Mouse (Mus musculus) gastrocnemius, postnatal 14 days (tissue): ENCODE data around the gene Kansl2. TPM values are rescaled to one million over a fixed set of nuclear protein-coding genes. Genes with fewer than 3 reads are reported as not detected.

Source experiments
- DNase-seq: peaks from one replicate; pipeline ENCODE4 v3.0.0; 2021; ENCODE audit warnings: mixed read lengths
- intact Hi-C: fragments of 180-260 bp; cut with DNase I; formaldehyde crosslinking; loops from one replicate; pipeline ENCODE4 v1.15.1; 2025; ENCODE audit warnings: low total_unique reads
- long read RNA-seq, 2 experiments: library from polyadenylated mRNA; stranded (forward); transcript quantifications; one replicate each; pipeline ENCODE4 v2.0.0; 2021
- total RNA-seq, 2 experiments: library from RNA; stranded (reverse); gene quantifications; 2 replicates each; pipeline ENCODE4 v1.2.3; 2021

Gene Kansl2
- 10 to 100 TPM; 52.5 to 56.9 TPM for total RNA-seq
- long read RNA-seq, experiment 1, transcript Kansl2-202 (10 exons, 2,324 nt), result minor isoform, 24 of 112 reads
- long read RNA-seq, experiment 1, transcript Kansl2-204 (10 exons, 3,596 nt), result major isoform, 57 of 112 reads
- long read RNA-seq, experiment 1, partial matches to known transcripts, result 6 of 112 reads
- long read RNA-seq, experiment 1, other reads (novel, unspliced or antisense), result 25 of 112 reads
- long read RNA-seq, experiment 2, transcript Kansl2-204 (10 exons, 3,596 nt), result major isoform, 74 of 158 reads
- long read RNA-seq, experiment 2, transcript Kansl2-202 (10 exons, 2,324 nt), result minor isoform, 36 of 158 reads
- long read RNA-seq, experiment 2, partial matches to known transcripts, result 14 of 158 reads
- long read RNA-seq, experiment 2, other reads (novel, unspliced or antisense), result 34 of 158 reads

GRCm38 (mm10) chr15:98533881-98534627 is at the start of gene Kansl2:
Gene Kansl2 (minus strand): TSS chr15:98534264.
- peak; percentile 96 for DNase-seq
- intact Hi-C loops, result no loop called here

DNA sequence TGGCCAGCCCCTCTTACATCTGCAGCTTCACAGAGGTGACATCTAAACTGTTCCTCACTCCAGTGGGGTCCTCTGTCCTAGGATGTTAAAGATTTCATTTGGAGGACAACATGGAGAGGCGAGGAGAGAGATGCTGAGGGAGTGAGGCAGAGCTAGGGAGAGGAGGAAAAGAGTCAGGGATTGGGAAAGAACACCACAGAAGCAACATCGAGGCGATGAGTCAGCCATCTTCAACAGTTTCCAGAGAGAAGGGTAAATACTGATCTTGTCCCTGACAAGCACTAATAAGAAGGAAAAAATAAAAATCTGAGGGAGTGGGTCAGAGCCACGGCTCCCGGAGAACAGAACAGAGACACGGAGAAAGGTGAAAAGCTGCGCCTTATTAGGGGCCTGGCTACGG is 48.9 kb upstream of the Kansl2 start:
- no peak for DNase-seq
- intact Hi-C loops, result no loop called here

DNA sequence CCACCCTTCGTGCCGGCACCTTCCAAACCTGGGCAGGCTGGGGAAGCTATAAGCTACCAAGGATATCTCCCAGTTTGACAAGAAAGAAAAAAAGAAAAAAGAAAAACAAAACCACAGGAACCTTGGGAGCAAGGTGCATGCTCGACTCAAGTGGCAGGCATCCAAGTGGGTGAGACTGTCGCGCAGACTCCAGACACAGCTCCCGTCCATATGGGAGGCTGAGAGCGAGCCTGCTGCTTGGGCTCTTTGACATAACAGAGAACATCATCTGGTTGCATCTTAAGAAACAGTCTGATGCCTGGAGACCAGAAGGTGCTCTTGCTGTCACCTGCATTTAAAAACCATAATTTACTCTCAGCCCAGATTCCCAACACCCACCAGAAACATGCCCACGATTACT is 48.3 kb upstream of the Kansl2 start:
- intact Hi-C loops, result no loop called here
- no peak for DNase-seq

GRCm38 (mm10) chr15:98579795-98580464 is 45.9 kb upstream of the Kansl2 start:
- peak; percentile 69 for DNase-seq
- intact Hi-C loops, result loop anchor here (2.0 kb wide), 1 partner anchor 37 kb away; no protein-coding TSS in a partner anchor

DNA sequence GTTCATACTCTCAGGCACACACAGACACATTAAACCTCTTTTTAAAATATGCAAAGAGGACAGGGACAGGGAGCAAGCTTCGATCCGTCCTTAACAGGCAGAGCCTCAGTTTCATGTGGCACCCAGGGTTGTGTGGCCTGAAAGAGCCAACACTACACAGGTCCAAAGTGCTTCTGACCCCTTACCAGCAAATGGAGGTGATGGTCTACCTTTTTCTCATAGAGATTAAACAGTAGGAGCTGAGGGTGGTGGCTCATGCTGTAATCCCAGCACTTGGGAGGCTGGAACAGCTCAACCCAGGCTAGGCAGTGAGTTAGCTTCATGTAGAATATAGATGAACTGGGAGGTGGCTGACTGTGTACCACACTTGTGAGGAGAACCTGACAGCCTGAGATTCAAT is 45.2 kb upstream of the Kansl2 start:
- intact Hi-C loops, result no loop called here

GRCm38 (mm10) chr15:98573293-98573692 is 39.2 kb upstream of the Kansl2 start:
- no peak for DNase-seq
- intact Hi-C loops, result no loop called here

More for the DNA sequence above, 45.2 kb upstream of the Kansl2 start:
- no peak for DNase-seq

- intact Hi-C loops, result no loop called here
- no peak for DNase-seq
These were observed 36.9 kb upstream of the Kansl2 start, which contains the start of the genes Ccnt1 and 4930415O20Rik for GRCm38 (mm10) chr15:98570873-98571538. Gene Ccnt1 (minus strand): TSS chr15:98570923. Gene 4930415O20Rik (plus strand): TSS chr15:98571004.

- intact Hi-C loops, result no loop called here
These were observed 35.8 kb upstream of the Kansl2 start for GRCm38 (mm10) chr15:98569795-98570365.

DNA sequence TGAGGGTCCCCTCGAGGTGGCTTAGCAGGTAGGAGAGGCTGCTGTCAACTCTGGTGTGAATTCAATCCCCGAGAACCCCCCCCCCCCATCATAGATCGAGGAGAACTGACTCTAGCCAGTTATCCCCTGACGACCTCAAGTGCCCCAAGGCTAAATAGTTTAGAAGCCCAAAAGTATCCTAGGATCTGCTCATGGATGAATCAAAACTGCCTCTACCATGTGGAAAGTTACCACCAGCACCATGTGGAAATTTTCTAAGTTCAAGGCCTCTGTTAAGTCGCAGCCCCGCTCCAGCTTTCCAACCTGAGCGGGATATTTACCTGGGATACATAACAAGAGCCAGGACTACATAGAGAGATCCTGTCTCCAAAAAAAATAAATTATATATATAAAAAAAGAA is 35.2 kb upstream of the Kansl2 start:
- intact Hi-C loops, result no loop called here

More at GRCm38 (mm10) chr15:98569795-98570365, 35.8 kb upstream of the Kansl2 start:
- no peak for DNase-seq

GRCm38 (mm10) chr15:98568256-98569033 is 34.4 kb upstream of the Kansl2 start:
- intact Hi-C loops, result no loop called here
- DNase-seq, result no peak

More for the DNA sequence above, 35.2 kb upstream of the Kansl2 start:
- no peak for DNase-seq

- intact Hi-C loops, result no loop called here
- peak; percentile 99 for DNase-seq
These were observed 33.4 kb upstream of the Kansl2 start for GRCm38 (mm10) chr15:98567278-98568134.

DNA sequence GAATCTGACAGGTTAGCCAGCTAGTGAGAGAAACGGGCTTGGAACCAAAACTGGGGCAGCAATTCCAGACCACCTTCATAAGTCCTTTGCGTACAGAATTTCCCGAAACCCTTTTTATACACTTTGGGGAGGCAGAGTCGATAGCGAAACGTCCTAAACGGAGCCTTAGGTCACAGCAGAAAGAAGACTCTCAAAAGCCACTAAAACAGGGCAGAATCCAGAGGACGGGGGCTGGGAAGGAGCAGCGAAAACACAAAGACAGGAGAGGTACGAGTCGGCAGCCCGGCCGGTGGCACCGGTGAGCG is 32.9 kb upstream of the Kansl2 start:
- DNase-seq, result no peak
- intact Hi-C loops, result no loop called here

- no peak for DNase-seq
- intact Hi-C loops, result no loop called here
These were observed 23.1 kb upstream of the Kansl2 start for GRCm38 (mm10) chr15:98557186-98557585.

DNA sequence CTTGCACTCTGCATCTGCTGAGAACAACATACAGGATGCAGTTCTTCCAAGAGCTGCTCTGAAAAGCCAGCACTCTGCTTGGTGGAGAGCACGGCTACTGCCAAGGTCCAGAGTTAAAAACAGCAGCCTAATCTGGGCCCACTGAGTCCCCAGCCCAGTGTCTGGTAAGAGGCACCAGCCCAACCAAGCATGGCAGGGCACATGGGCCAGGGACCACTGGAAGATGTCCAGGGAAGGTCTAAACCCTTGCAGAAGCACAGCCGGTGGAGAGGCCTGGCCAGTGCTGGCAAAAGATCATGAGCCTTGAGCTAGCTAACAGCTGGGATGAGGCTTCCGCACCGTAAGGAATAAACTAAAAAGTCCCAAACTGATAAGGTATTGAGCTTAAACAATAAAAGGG is 21.8 kb upstream of the Kansl2 start:
- intact Hi-C loops, result no loop called here
- peak; percentile 58 for DNase-seq

- DNase-seq, result no peak
- intact Hi-C loops, result no loop called here
These were observed 18.7 kb upstream of the Kansl2 start for GRCm38 (mm10) chr15:98552758-98553157.

- no peak for DNase-seq
- intact Hi-C loops, result no loop called here
These were observed 12.8 kb upstream of the Kansl2 start for GRCm38 (mm10) chr15:98546843-98547242.

GRCm38 (mm10) chr15:98545151-98545550 is 11.1 kb upstream of the Kansl2 start:
- DNase-seq, result no peak
- intact Hi-C loops, result no loop called here

- intact Hi-C loops, result no loop called here
- no peak for DNase-seq
These were observed 9.3 kb upstream of the Kansl2 start for GRCm38 (mm10) chr15:98543341-98543740.
